Mouse (Mus musculus) intestine, embryonic 14.5 days (tissue): ENCODE measurements at regions not wholly inside any gene's neighbourhood (a gene's known extent, or its start where the extent isn't known, plus 50 kb on each side); places are given as distances from the start of the nearest gene placed in this dataset.

ENCODE experiments used
- ATAC-seq: fragments of 200-750 bp; cut with Nextera tagmentation; replicated peaks from 2 replicates; pipeline ENCODE4 v1.8.0; 2017; ENCODE audit warnings: low read depth, moderate number of reproducible peaks, moderate TSS enrichment, moderate library complexity; ENCODE audit not compliant: low FRiP score, low TSS enrichment
- DNase-seq: peaks from one replicate; pipeline ENCODE4 v3.0.0-alpha.2; 2018; ENCODE audit warnings: low spot score
- H3K27ac ChIP-seq: fragments of 300-500 bp; sonication (generic); 2 replicates; pipeline ENCODE4 v1.5.1; 2014; ENCODE audit warnings: low read depth, mild to moderate bottlenecking, control low read depth
- H3K27me3 ChIP-seq: fragments of 300-500 bp; sonication (generic); replicated peaks from 2 replicates; pipeline ENCODE4 v1.6.1; 2014; ENCODE audit warnings: low read length, control low read depth; ENCODE audit not compliant: control insufficient read depth, insufficient read depth
- H3K36me3 ChIP-seq: fragments of 300-500 bp; sonication (generic); 2 replicates; pipeline ENCODE4 v1.6.1; 2014; ENCODE audit warnings: low read length, control low read depth; ENCODE audit not compliant: control insufficient read depth, insufficient read depth
- H3K4me1 ChIP-seq: fragments of 300-500 bp; sonication (generic); replicated peaks from 2 replicates; pipeline ENCODE4 v1.6.1; 2014; ENCODE audit warnings: low read length, control low read depth, mixed read lengths; ENCODE audit not compliant: control insufficient read depth, insufficient read depth
- H3K4me2 ChIP-seq: fragments of 300-500 bp; sonication (generic); 2 replicates; pipeline ENCODE4 v1.6.1; 2014; ENCODE audit warnings: low read length
- H3K4me3 ChIP-seq: fragments of 300-500 bp; sonication (generic); 2 replicates; pipeline ENCODE4 v1.5.1; 2014; ENCODE audit warnings: low read depth, low read length, control low read depth, mixed read lengths
- H3K9ac ChIP-seq: fragments of 300-500 bp; sonication (generic); 2 replicates; pipeline ENCODE4 v1.6.1; 2014; ENCODE audit warnings: mild to moderate bottlenecking, low read length
- H3K9me3 ChIP-seq: fragments of 300-500 bp; sonication (generic); 2 replicates; pipeline ENCODE4 v1.6.1; 2016; ENCODE audit warnings: low read length, control low read depth; ENCODE audit not compliant: control insufficient read depth
- WGBS: fragments of 180-500 bp; shearing (Covaris S2); extraction: QIAGEN DNeasy Blood & Tissue Kit; methylation state at CpG from one replicate; pipeline ENCODE4 v1.1.7; 2014; 5-methylcytosine and 5-hydroxymethylcytosine counted together

- DNase-seq, result no peak
- Histone ChIP-seq H3K9ac (no peak overlapping the region), H3K36me3 (no peaks in the 10 kb centered on the region), H3K27ac (no peak overlapping the region), H3K4me1 (no peaks in the 10 kb centered on the region), H3K4me2 (no peak overlapping the region), H3K9me3 (no peaks in the 10 kb centered on the region), H3K4me3 (no peak overlapping the region), H3K27me3 (no peaks in the 10 kb centered on the region)
- no peak for ATAC-seq
- 62% methylated on average over 8 of the region's 8 CpGs for WGBS
These were observed 456.8 kb downstream of the Kcnj2 start for GRCm38 (mm10) chr11:111522716-111523115.

- no peak overlapping the region for H3K4me3 ChIP-seq
- DNase-seq (no peak), ATAC-seq (no peak)
- H3K4me2 ChIP-seq, result no peak overlapping the region
- WGBS, result 63% methylated on average over 8 of the region's 8 CpGs
- H3K9ac ChIP-seq, result no peak overlapping the region
- H3K9me3 ChIP-seq, result no peaks in the 10 kb centered on the region
- no peaks in the 10 kb centered on the region for H3K36me3 ChIP-seq
- H3K4me1 ChIP-seq, result no peaks in the 10 kb centered on the region
- H3K27ac ChIP-seq, result no peak overlapping the region
- H3K27me3 ChIP-seq, result no peaks in the 10 kb centered on the region
These were observed 457.5 kb downstream of the Kcnj2 start for GRCm38 (mm10) chr11:111523465-111523864.

GRCm38 (mm10) chr11:111526010-111526742 lies 460.2 kb downstream of the Kcnj2 start:
- Histone ChIP-seq H3K27me3 (no peaks in the 10 kb centered on the region), H3K36me3 (no peaks in the 10 kb centered on the region), H3K4me2 (no peak overlapping the region), H3K27ac (no peak overlapping the region), H3K4me1 (no peaks in the 10 kb centered on the region), H3K9ac (no peak overlapping the region), H3K9me3 (no peaks in the 10 kb centered on the region), H3K4me3 (no peak overlapping the region)
- DNase-seq (no peak), ATAC-seq (no peak)
- 82% methylated on average over 6 of the region's 6 CpGs for WGBS

DNA sequence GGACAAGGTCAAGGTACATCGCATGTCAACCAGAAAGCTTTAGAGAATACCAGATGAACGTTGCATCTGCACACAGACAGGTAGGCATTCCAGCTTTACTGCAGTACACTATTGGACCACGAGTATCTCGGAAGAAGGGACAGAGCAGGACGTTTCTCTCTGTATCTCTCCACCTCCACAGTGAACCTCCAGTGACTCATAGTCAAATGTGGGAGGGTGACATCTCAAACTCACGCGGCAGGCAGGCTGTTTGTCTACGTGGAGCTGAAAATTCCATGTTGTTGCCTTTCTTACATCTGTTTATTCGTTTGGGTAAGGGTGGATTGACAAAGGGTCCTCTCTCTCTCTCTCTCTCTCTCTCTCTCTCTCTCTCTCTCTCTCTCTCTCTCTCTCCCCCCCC lies 463.6 kb downstream of the Kcnj2 start:
- Histone ChIP-seq H3K36me3 (no peaks in the 10 kb centered on the region), H3K27me3 (no peaks in the 10 kb centered on the region), H3K4me1 (no peaks in the 10 kb centered on the region), H3K4me2 (no peak overlapping the region), H3K9me3 (no peaks in the 10 kb centered on the region), H3K9ac (no peak overlapping the region), H3K27ac (no peak overlapping the region), H3K4me3 (no peak overlapping the region)
- 77% methylated on average over 9 of the region's 9 CpGs for WGBS
- no peak for DNase-seq
- no peak for ATAC-seq

GRCm38 (mm10) chr11:111530912-111531311 lies 464.9 kb downstream of the Kcnj2 start:
- no peaks in the 10 kb centered on the region; the same call in 1 of the 2 replicates for H3K27me3 ChIP-seq
- DNase-seq, result no peak
- H3K4me3 ChIP-seq, result no peak overlapping the region
- no peak overlapping the region for H3K4me2 ChIP-seq
- 62% methylated on average over 3 of the region's 3 CpGs for WGBS
- no peaks in the 10 kb centered on the region for H3K9me3 ChIP-seq
- no peak overlapping the region for H3K27ac ChIP-seq
- no peaks in the 10 kb centered on the region for H3K4me1 ChIP-seq
- H3K9ac ChIP-seq, result no peak overlapping the region
- no peak for ATAC-seq
- H3K36me3 ChIP-seq, result no peaks in the 10 kb centered on the region

DNA sequence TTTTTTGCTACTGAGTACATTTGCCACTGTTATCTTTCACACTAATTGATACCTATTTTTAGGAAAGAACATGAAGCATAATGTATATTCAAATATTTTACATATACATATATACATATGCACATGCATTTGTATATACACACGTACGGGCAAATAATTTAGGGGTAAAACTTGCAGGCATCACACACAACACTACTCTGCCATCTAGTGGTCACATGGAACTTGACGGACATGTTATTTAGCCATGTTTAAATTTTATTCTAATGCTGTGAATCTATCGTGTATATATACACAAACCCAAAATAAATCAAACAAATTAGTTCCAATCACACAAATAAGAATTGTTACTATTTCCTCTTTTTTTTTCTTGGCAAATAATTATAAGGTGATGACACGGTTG lies 466.5 kb downstream of the Kcnj2 start:
- H3K4me1 ChIP-seq, result no peaks in the 10 kb centered on the region
- DNase-seq, result no peak
- WGBS, result 26% methylated on average over 5 of the region's 5 CpGs

DNA sequence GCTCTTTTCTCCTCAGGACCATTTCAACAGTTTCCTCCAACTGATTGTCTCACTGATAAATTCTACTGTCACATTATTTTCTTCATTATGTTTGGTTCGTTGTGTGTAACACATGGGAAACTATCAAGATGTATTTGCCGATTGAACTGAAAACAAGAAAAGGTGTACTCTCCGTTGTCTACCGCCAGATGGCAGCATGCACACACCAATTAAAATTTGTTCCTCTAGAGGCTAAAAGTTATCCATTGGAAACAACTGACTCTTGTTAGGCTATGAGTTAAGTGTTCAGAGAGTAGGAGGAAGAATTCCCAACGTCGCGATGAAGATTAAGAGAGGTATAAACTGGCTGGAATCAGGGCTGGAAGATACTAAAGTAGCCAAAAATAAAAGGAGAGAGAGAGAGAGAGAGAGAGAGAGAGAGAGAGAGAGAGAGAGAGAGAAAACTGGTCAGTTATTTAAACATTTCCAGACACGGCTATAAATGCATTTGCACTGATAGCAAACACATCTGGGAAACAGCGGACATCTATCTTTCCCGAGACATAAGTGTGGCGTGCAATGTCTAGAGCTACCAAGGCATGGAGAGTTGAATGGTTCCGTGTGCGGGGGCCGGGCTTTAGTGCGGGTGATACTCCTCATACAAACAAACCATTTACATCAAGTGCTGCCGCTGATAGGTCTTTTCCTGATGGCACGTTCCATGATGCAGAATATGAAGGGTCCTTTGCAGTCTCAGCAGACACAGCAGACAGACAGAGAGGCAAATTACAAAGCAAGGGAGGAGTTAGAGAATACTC lies 470.3 kb downstream of the Kcnj2 start:
- Histone ChIP-seq H3K36me3 (no peaks in the 10 kb centered on the region), H3K4me2 (peak overlapping the region; percentile 43), H3K27ac (no peak overlapping the region), H3K27me3 (peaks cover 6% of the 10 kb centered on the region; the same call in 1 of the 2 replicates), H3K4me3 (no peak overlapping the region), H3K9me3 (no peaks in the 10 kb centered on the region), H3K9ac (no peak overlapping the region), H3K4me1 (no peaks in the 10 kb centered on the region)
- peak; percentile 84 for DNase-seq
- 23% methylated on average over 17 of the region's 17 CpGs for WGBS
- ATAC-seq, result no peak

More for the DNA sequence above, 466.5 kb downstream of the Kcnj2 start:
- Histone ChIP-seq H3K4me3 (no peak overlapping the region), H3K27me3 (no peaks in the 10 kb centered on the region; the same call in 1 of the 2 replicates), H3K9me3 (no peaks in the 10 kb centered on the region), H3K9ac (no peak overlapping the region), H3K4me2 (no peak overlapping the region), H3K36me3 (no peaks in the 10 kb centered on the region), H3K27ac (no peak overlapping the region)
- no peak for ATAC-seq

GRCm38 (mm10) chr11:111537654-111538053 lies 471.7 kb downstream of the Kcnj2 start:
- Histone ChIP-seq H3K4me3 (no peak overlapping the region), H3K9ac (no peak overlapping the region), H3K27ac (no peak overlapping the region), H3K36me3 (no peaks in the 10 kb centered on the region), H3K27me3 (peaks cover 6% of the 10 kb centered on the region; the same call in 1 of the 2 replicates), H3K9me3 (no peaks in the 10 kb centered on the region), H3K4me2 (no peak overlapping the region), H3K4me1 (no peaks in the 10 kb centered on the region)
- DNase-seq, result peak; percentile 82
- 34% methylated on average over 3 of the region's 3 CpGs for WGBS
- ATAC-seq, result no peak
